Comparison of ENCODE assay signal across 10 mouse cellular contexts in the genomic region with DNA sequence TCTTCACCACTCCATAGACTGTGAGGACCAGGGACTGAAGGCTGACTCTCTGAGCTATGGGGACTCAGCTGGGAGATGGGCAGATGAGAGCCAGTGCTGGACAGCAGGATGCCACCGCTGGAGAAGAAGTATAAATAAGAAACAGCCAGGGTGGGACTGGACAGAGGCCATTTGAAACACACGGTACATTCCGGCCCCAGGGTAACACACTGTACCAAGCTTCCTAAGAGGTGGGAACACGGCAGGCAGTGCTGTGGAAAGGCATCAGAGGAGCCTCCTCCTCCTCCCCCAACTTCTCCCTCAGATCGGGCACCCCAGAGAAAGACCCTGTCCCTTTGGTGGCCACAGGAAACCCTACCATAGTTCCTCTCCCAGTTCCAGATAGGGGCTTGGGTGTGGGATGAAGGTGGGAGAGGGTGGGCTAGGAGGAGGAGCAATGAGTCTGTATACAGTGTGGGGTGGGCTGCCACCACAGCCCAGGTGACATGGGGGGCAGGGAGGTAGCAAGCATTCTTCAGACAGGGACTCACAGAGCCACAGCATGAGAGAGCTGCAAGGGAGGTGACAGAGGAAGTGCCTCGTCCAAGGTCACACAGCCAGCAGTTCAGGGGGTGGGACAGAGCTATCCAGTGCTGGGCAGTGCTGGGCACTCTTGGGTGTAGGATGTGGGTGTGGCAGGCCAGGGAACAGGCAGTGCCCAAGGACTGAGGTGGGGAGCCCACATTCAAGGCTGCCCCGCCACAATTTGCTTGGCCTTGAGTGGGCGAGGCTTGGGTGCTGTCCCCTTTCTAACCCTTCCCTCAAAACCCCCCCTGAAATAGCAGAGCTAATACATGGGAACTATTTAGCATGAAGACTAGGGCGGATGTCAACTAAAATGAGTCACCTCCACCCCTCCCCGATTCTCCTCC. TPM values are rescaled to one million over a fixed set of nuclear protein-coding genes. Genes with fewer than 3 reads are reported as not detected.
DNase-seq lines count a peak whose midpoint lies in the region; ATAC-seq and TF ChIP-seq lines count a peak whose summit lies in the region.
"Had no signal": no experiment of that assay in that cellular context is flagged by ENCODE, and none has a peak within 500 bp of the region (broad histone marks: within the 10 kb centered on the region; RNA-seq: fewer than 3 reads in every experiment).

No protein-coding gene starts in this region.

- WGBS in hindbrain, postnatal 0 days = 63% methylated on average over 10 of the region's 10 CpGs
- 63% methylated on average over 10 of the region's 10 CpGs for WGBS in hindbrain, embryonic 16.5 days
- 56% methylated on average over 10 of the region's 10 CpGs for WGBS in kidney, postnatal 0 days
- 55% methylated on average over 10 of the region's 10 CpGs for WGBS in stomach, embryonic 16.5 days
- WGBS in midbrain, embryonic 16.5 days = 66% methylated on average over 10 of the region's 10 CpGs

- H3K27ac ChIP-seq in hindbrain, postnatal 0 days = 0 out of 2 replicates have a peak overlapping the region, but pooled peaks have one; percentile 15
- H3K27ac ChIP-seq in hindbrain, embryonic 16.5 days (ENCODE audit: low read depth, low read length) = no peak overlapping the region
- no peak overlapping the region for H3K27ac ChIP-seq in kidney, postnatal 0 days
- peak overlapping the region; percentile 46 for H3K27ac ChIP-seq in stomach, embryonic 16.5 days (ENCODE audit: low read length)
- H3K27ac ChIP-seq in midbrain, embryonic 16.5 days (ENCODE audit: low read length) = no peak overlapping the region

- TF ChIP-seq CTCF in hindbrain, postnatal 0 days (IDR thresholded peaks at IDR 0.05; ENCODE audit: low read depth) = no peak
- no peak for TF ChIP-seq CTCF in kidney, postnatal 0 days (IDR thresholded peaks at IDR 0.05; ENCODE audit: low read depth)

- H3K27me3 ChIP-seq in hindbrain, postnatal 0 days (ENCODE audit: insufficient read depth, low read length) = no peaks in the 10 kb centered on the region
- H3K27me3 ChIP-seq in hindbrain, embryonic 16.5 days (replicated peaks; ENCODE audit: control insufficient read depth, insufficient read depth, low read length) = peaks cover 2% of the 10 kb centered on the region
- no peaks in the 10 kb centered on the region for H3K27me3 ChIP-seq in kidney, postnatal 0 days (ENCODE audit: insufficient read depth, low read length)
- H3K27me3 ChIP-seq in stomach, embryonic 16.5 days (ENCODE audit: control insufficient read depth, insufficient read depth, low read length) = no peaks in the 10 kb centered on the region
- no peaks in the 10 kb centered on the region for H3K27me3 ChIP-seq in midbrain, embryonic 16.5 days (ENCODE audit: control insufficient read depth, insufficient read depth, low read depth, low read length)

- H3K4me1 ChIP-seq in hindbrain, postnatal 0 days (ENCODE audit: insufficient read depth, low read length) = peaks cover 15% of the 10 kb centered on the region; the same call in 1 of the 2 replicates
- H3K4me1 ChIP-seq in hindbrain, embryonic 16.5 days (ENCODE audit: control insufficient read depth, insufficient read depth, low read depth, low read length) = peaks cover 15% of the 10 kb centered on the region
- H3K4me1 ChIP-seq in kidney, postnatal 0 days (replicated peaks; ENCODE audit: insufficient read depth, low read length) = peaks cover 37% of the 10 kb centered on the region
- peaks cover 51% of the 10 kb centered on the region for H3K4me1 ChIP-seq in stomach, embryonic 16.5 days (ENCODE audit: control insufficient read depth, insufficient read depth, low read length)
- peaks cover 12% of the 10 kb centered on the region; the same call in 1 of the 2 replicates for H3K4me1 ChIP-seq in midbrain, embryonic 16.5 days (ENCODE audit: control insufficient read depth, insufficient read depth, low read length)

- no peaks in the 10 kb centered on the region for H3K36me3 ChIP-seq in hindbrain, postnatal 0 days (ENCODE audit: insufficient read depth, low read length)
- no peaks in the 10 kb centered on the region for H3K36me3 ChIP-seq in hindbrain, embryonic 16.5 days (ENCODE audit: control insufficient read depth, insufficient read depth, low read length)
- H3K36me3 ChIP-seq in kidney, postnatal 0 days (ENCODE audit: insufficient read depth, low read length) = no peaks in the 10 kb centered on the region
- no peaks in the 10 kb centered on the region for H3K36me3 ChIP-seq in stomach, embryonic 16.5 days (ENCODE audit: control insufficient read depth, insufficient read depth, low read length)
- H3K36me3 ChIP-seq in midbrain, embryonic 16.5 days (ENCODE audit: control insufficient read depth, insufficient read depth, low read length) = no peaks in the 10 kb centered on the region

- no peak for DNase-seq in hindbrain, postnatal 0 days (ENCODE audit: low spot score)
- DNase-seq in adrenal gland, adult 2 months = peak; percentile 66
- DNase-seq in kidney, postnatal 0 days (ENCODE audit: low spot score) = no peak
- no peak for DNase-seq in urinary bladder, postnatal 25 days (ENCODE audit: low spot score)
- DNase-seq in cerebellum, adult 11 months = no peak

- H3K9ac ChIP-seq in hindbrain, postnatal 0 days (replicated peaks; ENCODE audit: low read length) = no peak overlapping the region
- no peak overlapping the region for H3K9ac ChIP-seq in hindbrain, embryonic 16.5 days (ENCODE audit: low read depth, low read length)
- H3K9ac ChIP-seq in kidney, postnatal 0 days (ENCODE audit: low read depth, low read length) = no peak overlapping the region
- H3K9ac ChIP-seq in stomach, embryonic 16.5 days (ENCODE audit: low read length) = peak overlapping the region; percentile 48
- no peak overlapping the region for H3K9ac ChIP-seq in midbrain, embryonic 16.5 days (ENCODE audit: low read depth, low read length)

- no peak for ATAC-seq in hindbrain, postnatal 0 days
- ATAC-seq in hindbrain, embryonic 16.5 days = no peak; the same call in 1 of the 2 replicates
- 0 out of 2 replicates have a peak, but pooled peaks have one; percentile 18 for ATAC-seq in kidney, postnatal 0 days (replicated peaks; ENCODE audit: low FRiP score, low read depth)
- peak; percentile 20; the same call in 1 of the 2 replicates for ATAC-seq in stomach, embryonic 16.5 days (ENCODE audit: insufficient read depth, low FRiP score)
- no peak for ATAC-seq in midbrain, embryonic 16.5 days

- H3K9me3 ChIP-seq in hindbrain, postnatal 0 days (ENCODE audit: low read length) = no peaks in the 10 kb centered on the region
- H3K9me3 ChIP-seq in hindbrain, embryonic 16.5 days (ENCODE audit: control insufficient read depth, low read length) = no peaks in the 10 kb centered on the region
- H3K9me3 ChIP-seq in kidney, postnatal 0 days (replicated peaks; ENCODE audit: low read length) = no peaks in the 10 kb centered on the region
- no peaks in the 10 kb centered on the region for H3K9me3 ChIP-seq in stomach, embryonic 16.5 days (replicated peaks; ENCODE audit: control insufficient read depth, low read length)
- no peaks in the 10 kb centered on the region for H3K9me3 ChIP-seq in midbrain, embryonic 16.5 days (replicated peaks; ENCODE audit: control insufficient read depth, low read length, poor library complexity, severe bottlenecking)

- H3K4me2 ChIP-seq in hindbrain, postnatal 0 days (ENCODE audit: low read depth, low read length) = no peak overlapping the region
- H3K4me2 ChIP-seq in hindbrain, embryonic 16.5 days (ENCODE audit: low read length) = no peak overlapping the region
- H3K4me2 ChIP-seq in kidney, postnatal 0 days (ENCODE audit: low read length) = no peak overlapping the region
- no peak overlapping the region for H3K4me2 ChIP-seq in stomach, embryonic 16.5 days (ENCODE audit: low read depth, low read length)
- H3K4me2 ChIP-seq in midbrain, embryonic 16.5 days (ENCODE audit: low read length) = no peak overlapping the region

- no peak overlapping the region for H3K4me3 ChIP-seq in hindbrain, postnatal 0 days (ENCODE audit: low read length)
- H3K4me3 ChIP-seq in hindbrain, embryonic 16.5 days (ENCODE audit: low read length) = no peak overlapping the region
- no peak overlapping the region for H3K4me3 ChIP-seq in kidney, postnatal 0 days (replicated peaks; ENCODE audit: low read depth, low read length)
- no peak overlapping the region for H3K4me3 ChIP-seq in stomach, embryonic 16.5 days (replicated peaks; ENCODE audit: low read length)
- no peak overlapping the region for H3K4me3 ChIP-seq in midbrain, embryonic 16.5 days (ENCODE audit: low read depth, low read length)
- H3K4me3 ChIP-seq: myocyte had no signal

RNA-seq across cellular contexts. Expression of gene Fkbp5, which starts 1.6 kb away (rescaled TPM):
- 27.5 and 31.3 TPM in 2 replicates for total RNA-seq in hindbrain, postnatal 0 days (2014; rRNA removed)
- polyA plus RNA-seq in hindbrain, postnatal 0 days (2015; fragmentation: Nextera tagmentation; extraction: Ambion mirVana) = 18.5 and 20.0 TPM in 2 replicates
- 26.7 and 30.8 TPM in 2 replicates for polyA plus RNA-seq in hindbrain, embryonic 16.5 days (2015; fragmentation: Nextera tagmentation; extraction: Ambion mirVana)
- 10 to 100 TPM; 68.0 to 69.5 TPM for total RNA-seq in adrenal gland, adult 2 months (2021)
- polyA plus RNA-seq in adrenal gland, adult 2 months (2012; rRNA removed) = 24.4 and 27.1 TPM in 2 replicates
- polyA plus RNA-seq in kidney, postnatal 0 days (2015; fragmentation: Nextera tagmentation; extraction: Ambion mirVana) = 16.2 and 20.4 TPM in 2 replicates
- 25.5 and 27.1 TPM in 2 replicates for polyA plus RNA-seq in stomach, embryonic 16.5 days (2015; fragmentation: Nextera tagmentation; extraction: Ambion mirVana)
- polyA plus RNA-seq in midbrain, embryonic 16.5 days (2015; fragmentation: Nextera tagmentation; extraction: Ambion mirVana) = 36.3 and 40.5 TPM in 2 replicates

RNA-seq across cellular contexts. Expression of gene Armc12, which starts 14.9 kb away (rescaled TPM):
- total RNA-seq in hindbrain, postnatal 0 days (2014; rRNA removed) = not detected in 2 replicates
- not detected in 2 replicates for polyA plus RNA-seq in hindbrain, postnatal 0 days (2015; fragmentation: Nextera tagmentation; extraction: Ambion mirVana)
- not detected in 2 replicates for polyA plus RNA-seq in hindbrain, embryonic 16.5 days (2015; fragmentation: Nextera tagmentation; extraction: Ambion mirVana)
- total RNA-seq in adrenal gland, adult 2 months (2021) = not detected
- polyA plus RNA-seq in adrenal gland, adult 2 months (2012; rRNA removed) = not detected in 2 replicates
- not detected in 2 replicates for polyA plus RNA-seq in kidney, postnatal 0 days (2015; fragmentation: Nextera tagmentation; extraction: Ambion mirVana)
- polyA plus RNA-seq in stomach, embryonic 16.5 days (2015; fragmentation: Nextera tagmentation; extraction: Ambion mirVana) = not detected in 2 replicates
- not detected in 2 replicates for polyA plus RNA-seq in midbrain, embryonic 16.5 days (2015; fragmentation: Nextera tagmentation; extraction: Ambion mirVana)
- polyA plus RNA-seq: myocyte had no signal

RNA-seq across cellular contexts. Expression of gene Clpsl2, which starts 33.5 kb away (rescaled TPM):
- not detected in 2 replicates for total RNA-seq in hindbrain, postnatal 0 days (2014; rRNA removed)
- not detected in 2 replicates for polyA plus RNA-seq in hindbrain, postnatal 0 days (2015; fragmentation: Nextera tagmentation; extraction: Ambion mirVana)
- polyA plus RNA-seq in hindbrain, embryonic 16.5 days (2015; fragmentation: Nextera tagmentation; extraction: Ambion mirVana) = not detected in 2 replicates
- not detected for total RNA-seq in adrenal gland, adult 2 months (2021)
- polyA plus RNA-seq in adrenal gland, adult 2 months (2012; rRNA removed) = not detected in 2 replicates
- not detected in 2 replicates for polyA plus RNA-seq in kidney, postnatal 0 days (2015; fragmentation: Nextera tagmentation; extraction: Ambion mirVana)
- not detected in 2 replicates for polyA plus RNA-seq in stomach, embryonic 16.5 days (2015; fragmentation: Nextera tagmentation; extraction: Ambion mirVana)
- not detected in 2 replicates for polyA plus RNA-seq in midbrain, embryonic 16.5 days (2015; fragmentation: Nextera tagmentation; extraction: Ambion mirVana)
- polyA plus RNA-seq: myocyte had no signal

RNA-seq across cellular contexts. Expression of gene Clps, which starts 44.9 kb away (rescaled TPM):
- total RNA-seq in hindbrain, postnatal 0 days (2014; rRNA removed) = not detected in 2 replicates
- not detected in 2 replicates for polyA plus RNA-seq in hindbrain, postnatal 0 days (2015; fragmentation: Nextera tagmentation; extraction: Ambion mirVana)
- polyA plus RNA-seq in hindbrain, embryonic 16.5 days (2015; fragmentation: Nextera tagmentation; extraction: Ambion mirVana) = not detected in 2 replicates
- not detected for total RNA-seq in adrenal gland, adult 2 months (2021)
- polyA plus RNA-seq in adrenal gland, adult 2 months (2012; rRNA removed) = 1.4 and 45.4 TPM in 2 replicates
- not detected in 2 replicates for polyA plus RNA-seq in kidney, postnatal 0 days (2015; fragmentation: Nextera tagmentation; extraction: Ambion mirVana)
- 3,124 and 3,837 TPM in 2 replicates for polyA plus RNA-seq in stomach, embryonic 16.5 days (2015; fragmentation: Nextera tagmentation; extraction: Ambion mirVana)
- polyA plus RNA-seq in midbrain, embryonic 16.5 days (2015; fragmentation: Nextera tagmentation; extraction: Ambion mirVana) = not detected in 2 replicates
- polyA plus RNA-seq: myocyte had no signal

RNA-seq across cellular contexts. Expression of gene Lhfpl5, which starts 59.8 kb away (rescaled TPM):
- total RNA-seq in hindbrain, postnatal 0 days (2014; rRNA removed) = 26.6 and 42.3 TPM in 2 replicates
- 27.3 and 29.7 TPM in 2 replicates for polyA plus RNA-seq in hindbrain, postnatal 0 days (2015; fragmentation: Nextera tagmentation; extraction: Ambion mirVana)
- 20.1 and 26.9 TPM in 2 replicates for polyA plus RNA-seq in hindbrain, embryonic 16.5 days (2015; fragmentation: Nextera tagmentation; extraction: Ambion mirVana)
- total RNA-seq in adrenal gland, adult 2 months (2021) = 1 to 10 TPM; 1.7 to 2.3 TPM
- polyA plus RNA-seq in adrenal gland, adult 2 months (2012; rRNA removed) = 6.6 and 9.0 TPM in 2 replicates
- polyA plus RNA-seq in kidney, postnatal 0 days (2015; fragmentation: Nextera tagmentation; extraction: Ambion mirVana) = 0.17 TPM in 1 of 2 replicates, not detected in the other
- polyA plus RNA-seq in stomach, embryonic 16.5 days (2015; fragmentation: Nextera tagmentation; extraction: Ambion mirVana) = 0.82 and 0.87 TPM in 2 replicates
- polyA plus RNA-seq in midbrain, embryonic 16.5 days (2015; fragmentation: Nextera tagmentation; extraction: Ambion mirVana) = 13.1 and 16.6 TPM in 2 replicates
- polyA plus RNA-seq: gonadal fat pad, adult 2 months had no signal

Comparison
In these comparisons a context has a peak if more than half of its experiments do, and no peak if none do; other contexts are left out.
1. H3K27ac ChIP-seq: peak in hindbrain, postnatal 0 days (single experiment) and stomach, embryonic 16.5 days (single experiment); none in hindbrain, embryonic 16.5 days (single experiment), kidney, postnatal 0 days (single experiment) and midbrain, embryonic 16.5 days (single experiment).
2. ATAC-seq: peak in kidney, postnatal 0 days (single experiment) and stomach, embryonic 16.5 days (single experiment); none in hindbrain, postnatal 0 days (single experiment), hindbrain, embryonic 16.5 days (single experiment) and midbrain, embryonic 16.5 days (single experiment).